Mouse (Mus musculus) heart, adult 2 months (tissue): ENCODE measurements at regions not wholly inside any gene's neighbourhood (a gene's known extent, or its start where the extent isn't known, plus 50 kb on each side); places are given as distances from the start of the nearest gene placed in this dataset.

Experiments
- CTCF ChIP-seq: fragments of 200-600 bp; IDR thresholded peaks from 2 replicates; pipeline ENCODE4 v1.8.1; 2022; ENCODE audit warnings: antibody characterized with exemption, mild to moderate bottlenecking, moderate library complexity
- EP300 ChIP-seq: fragments of 200-500 bp; IDR thresholded peaks from 2 replicates; pipeline ENCODE4 v1.6.1; 2011; ENCODE audit warnings: low read depth, low read length, control low read depth; ENCODE audit not compliant: insufficient read depth
- POLR2A ChIP-seq: fragments of 200-500 bp; IDR thresholded peaks from 2 replicates; pipeline ENCODE4 v1.6.1; 2011; ENCODE audit warnings: mild to moderate bottlenecking, low read depth, low read length, control low read depth; ENCODE audit not compliant: insufficient read depth

DNA sequence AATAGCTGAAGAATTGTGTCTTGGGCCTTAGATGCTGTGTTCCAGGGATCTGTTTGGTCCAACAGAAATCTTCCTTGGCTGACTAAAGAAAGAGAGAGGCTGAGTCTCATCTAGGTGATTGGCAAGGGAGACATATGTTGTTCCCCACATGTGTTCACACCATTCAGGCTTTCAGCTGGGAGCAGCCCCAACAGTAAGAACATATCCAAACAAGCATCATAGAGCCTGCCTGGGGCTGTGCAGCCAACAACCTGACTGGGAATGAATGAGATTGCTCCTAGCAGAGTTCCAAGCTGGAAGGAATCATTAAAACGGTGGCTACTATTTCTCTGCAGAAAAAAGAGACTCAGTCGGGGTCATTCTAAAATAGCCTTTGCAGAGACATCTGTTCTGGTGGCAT lies 350.3 kb downstream of the Lpin1 start:
- no peak for TF ChIP-seq CTCF
- no peak for TF ChIP-seq POLR2A
- no peak for TF ChIP-seq EP300
